Mouse (Mus musculus): ENCODE data around the gene Mrpl23.

Gene Mrpl23

GRCm38 (mm10) chr7:142574826-142575351 lies 42.4 kb downstream of the Mrpl23 start:
- no peak for DNase-seq (ENCODE audit: low spot score)

- no peak for DNase-seq (ENCODE audit: low spot score)
Measured at GRCm38 (mm10) chr7:142575491-142575890, 43.0 kb downstream of the Mrpl23 start.

GRCm38 (mm10) chr7:142575971-142576370 lies 43.5 kb downstream of the Mrpl23 start:
- DNase-seq (ENCODE audit: low spot score) = no peak

- no peak for DNase-seq (ENCODE audit: low spot score)
Measured at GRCm38 (mm10) chr7:142576472-142577326, 44.2 kb downstream of the Mrpl23 start.

DNA sequence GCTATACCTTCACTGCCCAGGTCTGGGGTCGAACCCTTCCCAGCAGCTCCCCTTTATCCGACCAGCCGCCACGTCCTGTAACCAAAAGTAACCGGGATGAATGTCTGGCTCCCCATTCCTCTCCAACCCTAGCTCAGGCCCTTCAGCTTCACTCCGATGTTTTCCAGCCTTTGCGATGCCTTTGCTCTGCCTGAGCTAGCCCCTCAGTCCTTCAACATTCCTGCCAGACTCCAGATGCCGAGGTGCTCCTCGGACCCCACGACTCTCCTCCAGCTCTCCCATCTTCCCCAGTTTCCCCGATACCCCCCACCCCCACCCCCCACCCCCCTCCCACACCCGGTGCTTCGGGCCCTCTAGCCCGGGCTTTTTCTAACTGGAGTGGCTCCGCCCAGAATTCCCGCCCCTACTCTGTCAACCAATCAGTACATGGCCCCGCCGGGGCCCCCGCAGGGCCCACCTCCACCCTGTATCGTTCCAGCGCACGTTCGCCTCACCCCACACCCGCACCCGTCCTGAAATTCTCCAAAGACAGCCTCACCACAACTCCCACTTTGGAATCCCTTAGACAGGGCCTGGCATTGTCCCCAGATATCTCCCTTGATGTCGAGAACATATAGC lies 45.4 kb downstream of the Mrpl23 start:
- no peak for DNase-seq (ENCODE audit: low spot score)

GRCm38 (mm10) chr7:142579069-142579468 lies 46.6 kb downstream of the Mrpl23 start:
- DNase-seq (ENCODE audit: low spot score) = no peak

DNA sequence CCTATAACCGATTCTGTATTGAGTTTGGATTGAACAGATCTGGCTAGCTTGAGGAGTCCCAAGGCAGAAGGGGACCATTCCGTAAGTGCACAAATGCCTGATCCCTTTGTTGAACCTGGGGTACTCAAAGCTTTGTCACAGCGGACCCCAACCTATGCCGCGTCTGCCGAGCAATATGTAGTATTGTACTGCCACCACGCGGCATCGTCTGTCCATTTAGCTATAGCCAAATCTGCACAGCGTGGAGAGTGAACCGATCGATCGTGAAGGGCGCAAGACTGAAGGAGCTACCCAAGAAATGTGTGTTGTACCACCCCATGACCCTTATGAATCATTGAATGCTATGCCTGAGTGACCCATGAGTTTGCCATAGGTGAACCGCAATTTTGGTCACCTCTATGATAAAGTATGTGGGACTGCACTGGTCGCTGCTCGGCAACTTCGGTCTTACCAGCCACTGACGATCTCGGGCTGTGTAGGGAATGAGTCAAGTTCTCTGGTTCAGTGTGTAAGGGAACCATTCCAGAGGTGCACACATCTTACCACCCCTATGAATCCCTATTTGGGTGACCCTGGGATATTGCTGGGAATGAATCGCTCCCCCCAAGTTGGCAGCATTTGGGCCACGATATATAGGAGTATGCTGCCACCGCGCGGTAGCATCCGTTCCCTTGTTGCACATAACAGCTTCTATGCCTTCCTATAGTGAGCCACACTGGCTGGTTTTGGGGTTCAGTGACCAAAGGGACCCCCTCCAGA lies 47.8 kb downstream of the Mrpl23 start:
- DNase-seq (ENCODE audit: low spot score) = peak; percentile 29

GRCm38 (mm10) chr7:142581186-142581585 lies 48.7 kb downstream of the Mrpl23 start:
- DNase-seq (ENCODE audit: low spot score) = no peak

- DNase-seq (ENCODE audit: low spot score) = peak; percentile 24
Measured at GRCm38 (mm10) chr7:142581656-142582228, 49.3 kb downstream of the Mrpl23 start.

- no peak for DNase-seq (ENCODE audit: low spot score)
Measured at GRCm38 (mm10) chr7:142584882-142585281, 52.4 kb downstream of the Mrpl23 start.

DNA sequence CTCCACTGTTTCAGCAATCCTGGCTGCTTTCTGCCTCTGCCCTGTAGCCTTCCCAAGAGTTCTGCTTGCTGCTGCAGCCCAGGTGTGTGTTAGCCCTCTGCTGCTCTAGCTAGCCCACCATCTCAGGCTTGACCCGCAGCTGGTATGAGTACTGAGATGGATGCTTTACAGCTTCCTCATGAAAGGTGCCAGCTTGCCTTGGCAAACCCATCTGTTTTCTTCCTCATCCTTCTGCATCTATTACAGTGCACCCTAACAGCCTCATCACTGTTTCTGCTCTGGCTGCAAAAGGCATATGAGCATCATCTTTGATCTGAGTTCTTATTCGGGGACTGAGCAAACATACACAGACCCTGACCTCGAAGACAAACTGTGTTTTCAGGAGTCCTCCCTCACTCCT lies 53.4 kb downstream of the Mrpl23 start:
- no peak for DNase-seq (ENCODE audit: low spot score)

- no peak for DNase-seq (ENCODE audit: low spot score)
Measured at GRCm38 (mm10) chr7:142588282-142588941, 55.9 kb downstream of the Mrpl23 start.

Data from adipocyte (in vitro differentiated cells).